Mouse (Mus musculus) heart, postnatal 0 days (tissue): ENCODE measurements around the gene Ccdc180.

ENCODE experiments used
- CTCF ChIP-seq: IDR thresholded peaks from 2 replicates; pipeline ENCODE4 v1.5.1; 2016; ENCODE audit warnings: antibody characterized with exemption, control low read depth, low read depth
- EP300 ChIP-seq: IDR thresholded peaks from 2 replicates; pipeline ENCODE4 v1.6.1; 2016; ENCODE audit warnings: antibody characterized with exemption, low read depth

GRCm38 (mm10) chr4:45990427-45991135, 100.5 kb downstream of the Ccdc180 start:
- TF ChIP-seq CTCF (no peak), EP300 (no peak)
